Mouse (Mus musculus) erythroblast, adult 5-6 weeks (primary cell): ENCODE data around the gene Dchs1. TPM values are rescaled to one million over a fixed set of nuclear protein-coding genes. Genes with fewer than 3 reads are reported as not detected.
A peak's percentile ranks its signal among the peaks of the same experiment; 100 is the strongest.

ENCODE experiments used
- ATAC-seq: replicated peaks from 2 replicates; pipeline ENCODE4 v1.8.0; 2016; ENCODE audit warnings: moderate number of reproducible peaks, mild to moderate bottlenecking, moderate TSS enrichment, inconsistent platforms; ENCODE audit not compliant: poor library complexity, low FRiP score, severe bottlenecking
- total RNA-seq, 2 experiments: library from RNA; stranded (forward) in 1 of 2; stranded (reverse) in 1 of 2; fragments of 150-400 nt in 1 of 2; fragments of 200-764, 138-1000 nt in 1 of 2; gene quantifications; 2 replicates each; pipeline versions ENCODE4 v1.2.3 to v1.2.4; 2015 to 2017; ENCODE audit warnings: low replicate concordance in 2 of 2

Dchs1 gene
- total RNA-seq, 2 experiments from 2014 or later = 0.17 TPM; not detected in 1

DNA sequence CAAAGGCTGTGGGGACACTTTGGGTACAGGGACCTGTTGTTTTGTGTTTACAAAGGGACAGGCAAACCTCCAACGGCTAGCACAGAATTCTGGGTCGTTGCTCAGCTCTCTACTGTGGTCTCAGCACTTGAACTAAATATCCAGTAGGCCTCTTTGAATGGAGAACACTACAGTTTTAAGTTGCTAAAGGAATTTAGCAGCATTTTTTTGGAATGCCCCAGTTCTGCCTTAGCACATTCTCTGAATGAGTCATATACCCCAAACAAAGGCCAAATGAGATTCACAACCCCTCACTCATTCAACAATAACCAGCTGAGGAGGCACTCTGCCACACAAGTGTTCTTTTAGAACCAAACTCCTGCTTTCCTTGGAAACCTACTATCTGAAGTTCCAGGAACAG lies 65.5 kb downstream of the Dchs1 start:
- ATAC-seq = no peak

DNA sequence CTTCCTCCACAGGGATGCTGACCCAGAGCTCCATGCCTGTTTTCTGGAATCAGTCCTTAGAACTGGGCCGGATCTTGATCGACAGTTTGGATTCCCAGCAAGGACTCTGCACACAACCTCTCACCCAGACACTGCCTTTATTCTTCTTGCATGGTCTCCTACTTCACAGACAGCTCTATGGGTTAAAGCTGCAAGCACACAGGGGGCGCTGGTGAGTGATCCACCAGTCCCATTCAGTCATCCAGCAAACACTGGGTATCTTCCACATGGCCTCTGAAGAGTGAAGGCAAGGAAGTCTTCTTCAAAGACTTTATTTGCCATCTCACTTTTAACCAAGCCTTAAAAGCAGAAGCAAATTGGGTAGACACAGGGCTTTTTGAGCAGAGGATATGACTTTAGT lies 72.1 kb downstream of the Dchs1 start:
- ATAC-seq = no peak

DNA sequence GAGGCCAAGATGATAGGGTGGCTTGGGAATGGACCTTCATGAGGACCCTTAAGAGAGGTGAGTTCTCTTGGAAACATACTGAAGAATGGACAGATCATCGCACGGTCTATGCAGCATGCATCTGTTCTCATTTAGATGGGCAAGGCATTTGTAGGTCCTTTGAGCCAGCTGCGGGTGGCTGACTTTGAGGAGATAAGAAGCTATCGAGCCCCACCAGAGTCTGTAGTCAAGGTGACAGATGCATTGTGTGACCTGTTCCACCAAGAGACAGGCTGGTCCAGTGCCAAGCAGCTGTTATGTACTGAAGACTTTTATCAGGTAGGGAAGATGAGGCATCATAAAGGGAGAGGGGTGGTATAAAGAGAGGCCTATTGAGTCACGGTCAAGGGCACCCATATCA lies 78.7 kb downstream of the Dchs1 start:
- ATAC-seq = peak; percentile 91

DNA sequence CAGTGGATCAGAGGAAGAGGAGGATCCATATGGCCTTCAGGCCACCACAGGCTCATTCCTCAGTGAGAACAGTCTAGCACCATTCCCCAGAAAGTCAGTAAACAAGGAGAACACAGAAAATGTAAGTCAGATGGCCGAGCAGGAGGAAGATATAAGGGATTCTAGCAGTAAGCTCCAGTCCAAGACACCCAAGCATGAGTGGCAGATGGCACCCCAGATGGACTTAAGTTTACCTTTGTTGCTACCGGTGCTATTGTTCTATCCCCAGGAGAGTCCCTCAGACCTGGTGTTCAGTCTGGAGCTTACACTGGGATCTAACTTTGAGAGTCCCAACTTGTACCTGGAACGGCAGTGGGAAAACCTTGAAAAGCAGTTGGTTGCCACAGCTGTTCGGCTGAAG lies 83.6 kb downstream of the Dchs1 start:
- ATAC-seq = no peak

DNA sequence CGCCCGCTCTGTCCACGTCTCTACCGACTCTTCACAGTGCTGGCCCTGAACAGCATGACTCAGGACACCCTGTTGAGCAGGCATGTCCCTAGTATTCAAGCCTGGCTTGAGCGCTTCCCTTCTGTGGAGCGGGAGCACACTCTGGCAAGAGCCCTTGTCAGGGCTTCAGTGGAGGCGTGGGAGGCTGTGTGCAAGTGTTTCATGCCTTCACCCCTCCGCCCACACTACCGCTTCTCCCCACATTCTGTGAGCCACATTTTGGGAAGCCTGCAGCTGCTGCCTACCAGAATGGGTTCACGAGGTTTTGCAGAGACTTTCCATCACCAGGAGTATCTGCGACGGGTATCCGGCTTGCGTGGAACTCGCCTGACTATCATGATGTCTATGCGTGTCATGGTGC lies 84.3 kb downstream of the Dchs1 start:
- ATAC-seq = peak; percentile 43; the same call in 1 of the 2 replicates

Other genes starting within 250 kb of the Dchs1 start
- 8.6 and 11.7 TPM in 2 replicates for gene Smpd1, start 233.3 kb downstream of the Dchs1 start, total RNA-seq (2015; ENCODE audit: low replicate concordance)
- 2.0 and 4.4 TPM in 2 replicates for gene Smpd1, start 233.3 kb downstream of the Dchs1 start, total RNA-seq (2017; ENCODE audit: low replicate concordance)
- not detected in 2 replicates for gene Apbb1, start 206.0 kb downstream of the Dchs1 start, total RNA-seq (2015; ENCODE audit: low replicate concordance)
- gene Apbb1, start 206.0 kb downstream of the Dchs1 start, total RNA-seq (2017; ENCODE audit: low replicate concordance) = 4.3 and 8.3 TPM in 2 replicates
- not detected in 2 replicates for gene Hpx, start 187.5 kb downstream of the Dchs1 start, total RNA-seq (2015; ENCODE audit: low replicate concordance)
- gene Hpx, start 187.5 kb downstream of the Dchs1 start, total RNA-seq (2017; ENCODE audit: low replicate concordance) = not detected in 2 replicates
- 3.3 and 8.8 TPM in 2 replicates for gene Trim3, start 154.1 kb downstream of the Dchs1 start, total RNA-seq (2015; ENCODE audit: low replicate concordance)
- 2.6 TPM in 1 of 2 replicates, not detected in the other for gene Trim3, start 154.1 kb downstream of the Dchs1 start, total RNA-seq (2017; ENCODE audit: low replicate concordance)
- gene Timm10b, start 147.6 kb downstream of the Dchs1 start, total RNA-seq (2015; ENCODE audit: low replicate concordance) = 5.4 and 13.2 TPM in 2 replicates
- 7.4 and 32.9 TPM in 2 replicates for gene Timm10b, start 147.6 kb downstream of the Dchs1 start, total RNA-seq (2017; ENCODE audit: low replicate concordance)
- 0.19 and 2.9 TPM in 2 replicates for gene Arfip2, start 147.2 kb downstream of the Dchs1 start, total RNA-seq (2015; ENCODE audit: low replicate concordance)
- 3.1 and 8.9 TPM in 2 replicates for gene Arfip2, start 147.2 kb downstream of the Dchs1 start, total RNA-seq (2017; ENCODE audit: low replicate concordance)
- gene Gm45799, start 147.1 kb downstream of the Dchs1 start, total RNA-seq (2015; ENCODE audit: low replicate concordance) = 3.1 and 9.2 TPM in 2 replicates
- gene Gm45799, start 147.1 kb downstream of the Dchs1 start, total RNA-seq (2017; ENCODE audit: low replicate concordance) = 0.42 and 5.0 TPM in 2 replicates
- not detected in 2 replicates for gene Dnhd1, start 136.8 kb downstream of the Dchs1 start, total RNA-seq (2015; ENCODE audit: low replicate concordance)
- gene Dnhd1, start 136.8 kb downstream of the Dchs1 start, total RNA-seq (2017; ENCODE audit: low replicate concordance) = under 0.01 and 0.14 TPM in 2 replicates
- gene Ilk, start 51.1 kb downstream of the Dchs1 start, total RNA-seq (2015; ENCODE audit: low replicate concordance) = 45.0 and 76.3 TPM in 2 replicates
- gene Ilk, start 51.1 kb downstream of the Dchs1 start, total RNA-seq (2017; ENCODE audit: low replicate concordance) = 37.0 and 48.2 TPM in 2 replicates
- gene Rrp8, start 50.3 kb downstream of the Dchs1 start, total RNA-seq (2015; ENCODE audit: low replicate concordance) = 7.3 and 16.7 TPM in 2 replicates
- gene Rrp8, start 50.3 kb downstream of the Dchs1 start, total RNA-seq (2017; ENCODE audit: low replicate concordance) = 2.4 and 26.3 TPM in 2 replicates
- 71.5 and 113 TPM in 2 replicates for gene Taf10, start 43.3 kb downstream of the Dchs1 start, total RNA-seq (2015; ENCODE audit: low replicate concordance)
- 44.5 and 58.7 TPM in 2 replicates for gene Taf10, start 43.3 kb downstream of the Dchs1 start, total RNA-seq (2017; ENCODE audit: low replicate concordance)
- 34.0 and 41.8 TPM in 2 replicates for gene Tpp1, start 35.4 kb downstream of the Dchs1 start, total RNA-seq (2015; ENCODE audit: low replicate concordance)
- 14.2 and 19.1 TPM in 2 replicates for gene Tpp1, start 35.4 kb downstream of the Dchs1 start, total RNA-seq (2017; ENCODE audit: low replicate concordance)
- gene Mrpl17, start 23.4 kb upstream of the Dchs1 start, total RNA-seq (2015; ENCODE audit: low replicate concordance) = 52.9 and 69.0 TPM in 2 replicates
- 13.7 and 34.7 TPM in 2 replicates for gene Mrpl17, start 23.4 kb upstream of the Dchs1 start, total RNA-seq (2017; ENCODE audit: low replicate concordance)
- 3.5 and 25.7 TPM in 2 replicates for gene Gm4070, start 166.3 kb upstream of the Dchs1 start, total RNA-seq (2015; ENCODE audit: low replicate concordance)
- 62.9 and 169 TPM in 2 replicates for gene Gm4070, start 166.3 kb upstream of the Dchs1 start, total RNA-seq (2017; ENCODE audit: low replicate concordance)